Mouse (Mus musculus): Measurements from ENCODE around the gene Cdsn. TPM values are rescaled to one million over a fixed set of nuclear protein-coding genes. Genes with fewer than 3 reads are reported as not detected.
"Not testable (repeated sequence)": the region's sequence is repeated elsewhere in the genome, so short reads cannot be mapped to it uniquely, and the experiment has no call there.

Cdsn gene
- 0.12 and 0.14 TPM in 2 replicates for polyA plus RNA-seq (2015; fragmentation: Nextera tagmentation; extraction: Ambion mirVana)

DNA sequence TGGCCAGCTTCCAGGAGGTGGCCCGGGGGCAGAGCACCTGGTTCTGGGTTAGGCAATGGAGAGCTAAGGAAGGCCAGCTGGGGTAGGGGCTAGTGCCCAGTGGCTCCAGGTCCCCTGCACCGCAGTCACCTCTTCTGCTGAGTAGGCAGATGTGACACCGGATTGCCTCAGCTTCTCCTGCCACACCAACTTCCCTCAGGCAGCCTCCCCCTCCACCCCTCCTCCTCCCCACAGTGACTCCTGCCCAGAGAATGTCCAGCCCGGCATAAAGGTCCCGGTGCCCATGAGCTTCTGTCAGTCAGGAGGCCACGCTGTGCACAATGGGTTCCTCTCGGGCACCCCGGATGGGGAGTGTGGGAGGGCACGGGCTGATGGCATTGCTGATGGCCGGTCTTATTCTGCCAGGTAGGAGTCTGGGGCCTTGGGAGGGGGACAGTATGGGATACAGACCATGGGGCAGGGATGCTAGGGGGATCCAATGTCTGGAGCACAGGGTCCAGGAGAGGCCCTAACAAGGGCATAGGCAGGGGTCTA is at the start of gene Cdsn:
Gene Cdsn, plus strand, starts transcription at position 248 of the 534 bp plus-strand sequence.
- no peak for ATAC-seq (ENCODE audit: low FRiP score)
- no peak within 1 kb of the TSS for H3K4me2 ChIP-seq
- 76% methylated on average over 10 of the region's 10 CpGs for WGBS

DNA sequence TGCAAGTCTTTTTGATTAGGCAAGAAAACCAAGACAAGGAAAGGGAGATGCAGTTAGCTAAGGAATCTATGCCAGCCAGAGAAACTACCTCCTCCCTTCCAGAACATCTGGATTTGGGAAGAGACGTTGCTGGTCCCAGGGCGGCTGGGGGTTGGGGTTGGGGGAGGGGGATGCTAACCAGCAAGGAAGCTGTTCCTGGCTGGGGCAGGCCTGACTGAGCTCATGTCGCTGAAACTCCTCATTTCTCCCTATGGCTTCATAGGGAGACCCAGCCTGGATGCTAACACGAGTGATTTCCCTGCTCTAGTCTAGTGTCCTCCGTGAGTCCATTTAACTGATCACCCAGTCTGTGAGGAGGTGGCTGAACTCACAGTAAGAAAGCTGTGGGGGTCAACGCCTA is 49.7 kb upstream of the Cdsn start:
- Histone ChIP-seq H3K27ac (no peak overlapping the region), H3K4me3 (no peak overlapping the region), H3K4me1 (replicated peaks) (no peaks in the 10 kb centered on the region), H3K36me3 (no peaks in the 10 kb centered on the region), H3K9ac (no peak overlapping the region), H3K9me3 (no peaks in the 10 kb centered on the region), H3K4me2 (no peak overlapping the region), H3K27me3 (peaks cover 33% of the 10 kb centered on the region)
- 5% methylated on average over 6 of the region's 6 CpGs for WGBS
- no peak for ATAC-seq (ENCODE audit: low FRiP score)

More for the DNA sequence above, at the start of gene Cdsn:
- Histone ChIP-seq H3K9me3 (no peaks in the 10 kb centered on the region), H3K27me3 (no peaks in the 10 kb centered on the region), H3K9ac (peak within 1 kb of the TSS; percentile 5; the same call in 1 of the 2 replicates), H3K27ac (no peak within 1 kb of the TSS), H3K4me3 (no peak within 1 kb of the TSS), H3K4me1 (replicated peaks) (peaks cover 14% of the 10 kb centered on the region), H3K36me3 (no peaks in the 10 kb centered on the region)

DNA sequence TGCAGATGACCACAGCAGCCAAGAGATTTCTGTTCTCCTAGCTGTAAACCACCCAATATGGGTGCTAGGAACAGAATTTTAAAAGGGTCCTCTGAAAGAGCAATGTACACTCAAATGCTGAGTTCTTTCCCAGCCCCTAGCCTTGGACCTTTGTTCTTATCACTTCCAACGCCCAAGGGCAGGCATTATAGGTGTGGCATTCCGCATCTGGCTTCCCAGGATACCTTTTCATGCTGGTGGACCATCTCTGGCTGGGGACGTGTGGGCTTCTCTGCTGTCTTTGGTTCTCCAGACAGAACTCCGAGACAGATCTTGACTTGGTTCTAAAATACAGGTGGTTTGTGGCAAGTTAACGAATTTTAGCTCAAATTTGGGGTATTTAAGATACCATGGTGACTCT is 49.2 kb upstream of the Cdsn start:
- no peak for ATAC-seq (ENCODE audit: low FRiP score)
- H3K4me3 ChIP-seq: no peak overlapping the region
- H3K4me2 ChIP-seq: no peak overlapping the region
- no peak overlapping the region for H3K27ac ChIP-seq
- H3K9ac ChIP-seq: no peak overlapping the region
- peaks cover 39% of the 10 kb centered on the region for H3K27me3 ChIP-seq
- 42% methylated on average over 5 of the region's 5 CpGs for WGBS
- H3K9me3 ChIP-seq: no peaks in the 10 kb centered on the region
- H3K36me3 ChIP-seq: no peaks in the 10 kb centered on the region
- no peaks in the 10 kb centered on the region for H3K4me1 ChIP-seq (replicated peaks)

DNA sequence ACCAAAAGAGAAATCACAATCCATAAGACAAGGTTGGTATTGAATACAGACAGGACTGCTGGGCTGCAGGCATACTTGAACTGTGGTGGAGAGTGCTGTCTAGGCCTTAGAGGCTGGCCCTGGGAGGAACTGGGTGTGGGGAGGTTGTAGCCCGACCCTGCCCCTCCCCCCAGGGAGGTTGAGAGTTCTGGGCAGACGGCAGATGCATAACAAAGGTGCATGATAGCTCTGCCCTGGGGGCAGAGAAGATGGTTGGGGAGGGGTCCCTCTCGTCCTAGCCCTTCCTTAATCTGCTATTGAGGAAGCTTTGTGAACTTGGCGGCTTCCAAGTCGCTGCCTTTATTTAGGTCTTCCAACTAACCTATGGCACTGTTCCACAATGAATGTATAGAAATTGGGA is 48.1 kb upstream of the Cdsn start:
- 23% methylated on average over 5 of the region's 5 CpGs for WGBS
- H3K9ac ChIP-seq: no peak overlapping the region
- no peaks in the 10 kb centered on the region for H3K36me3 ChIP-seq
- H3K27me3 ChIP-seq: peaks cover 46% of the 10 kb centered on the region
- ATAC-seq (ENCODE audit: low FRiP score): no peak
- no peak overlapping the region for H3K4me3 ChIP-seq
- H3K27ac ChIP-seq: no peak overlapping the region
- no peaks in the 10 kb centered on the region for H3K4me1 ChIP-seq (replicated peaks)
- H3K9me3 ChIP-seq: no peaks in the 10 kb centered on the region
- no peak overlapping the region for H3K4me2 ChIP-seq

DNA sequence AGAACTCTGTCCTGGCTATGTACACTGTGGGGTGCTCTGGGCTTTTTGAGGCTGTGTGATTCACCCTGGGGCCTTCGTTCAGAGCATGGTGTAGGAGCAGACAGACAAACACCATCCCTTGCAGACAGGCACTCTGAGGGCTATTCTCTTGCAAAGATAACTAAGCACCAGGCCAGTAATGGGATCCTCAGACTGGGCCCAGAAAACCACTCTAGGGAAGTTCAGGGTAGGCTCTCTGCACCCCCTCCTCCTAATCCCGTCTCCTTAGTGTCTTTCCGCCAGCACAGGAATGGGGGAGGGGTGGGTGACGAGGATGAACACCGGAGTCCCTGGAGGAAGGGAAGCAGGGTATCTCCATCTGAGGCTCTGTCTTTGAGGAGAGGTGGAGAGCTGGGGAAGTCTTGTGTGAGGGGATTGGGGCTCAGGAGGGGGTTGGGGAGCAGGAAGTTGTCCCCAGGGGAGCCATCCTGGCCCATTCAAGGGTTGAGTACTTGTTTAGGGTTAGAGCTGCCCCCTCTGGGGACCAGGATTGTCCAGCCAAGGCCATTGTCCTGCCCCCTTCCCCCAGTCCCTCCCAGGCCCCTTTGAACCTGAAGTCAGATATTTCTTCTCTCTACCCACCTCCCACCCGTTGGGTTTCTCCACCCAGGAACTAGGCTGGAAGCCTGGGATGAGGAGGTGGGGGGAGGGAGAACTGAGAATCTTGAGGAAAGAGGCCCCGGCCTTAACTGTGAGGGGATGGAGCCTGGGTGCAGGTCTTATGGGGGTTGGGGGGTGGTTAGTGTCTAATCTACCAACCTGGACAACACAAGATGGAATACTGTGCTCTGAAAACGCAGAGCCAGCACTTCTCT is 47.1 kb upstream of the Cdsn start:
- 16% methylated on average over 8 of the region's 8 CpGs for WGBS
- H3K4me2 ChIP-seq: no peak overlapping the region
- H3K27ac ChIP-seq: no peak overlapping the region
- H3K27me3 ChIP-seq: peaks cover 54% of the 10 kb centered on the region
- no peaks in the 10 kb centered on the region for H3K4me1 ChIP-seq (replicated peaks)
- no peak overlapping the region for H3K4me3 ChIP-seq
- no peaks in the 10 kb centered on the region for H3K9me3 ChIP-seq
- no peak for ATAC-seq (ENCODE audit: low FRiP score)
- H3K9ac ChIP-seq: no peak overlapping the region
- H3K36me3 ChIP-seq: no peaks in the 10 kb centered on the region

DNA sequence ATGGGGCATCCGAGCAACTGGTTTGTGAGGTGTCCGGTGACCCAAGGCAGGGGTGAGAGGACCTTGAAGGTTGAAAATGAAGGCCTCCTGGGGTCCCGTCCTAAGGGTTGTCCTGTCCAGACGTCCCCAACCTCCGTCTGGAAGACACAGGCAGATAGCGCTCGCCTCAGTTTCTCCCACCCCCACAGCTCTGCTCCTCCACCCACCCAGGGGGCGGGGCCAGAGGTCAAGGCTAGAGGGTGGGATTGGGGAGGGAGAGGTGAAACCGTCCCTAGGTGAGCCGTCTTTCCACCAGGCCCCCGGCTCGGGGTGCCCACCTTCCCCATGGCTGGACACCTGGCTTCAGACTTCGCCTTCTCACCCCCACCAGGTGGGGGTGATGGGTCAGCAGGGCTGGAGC is 46.2 kb upstream of the Cdsn start, which contains the start of gene Pou5f1:
Gene Pou5f1, plus strand, starts transcription at position 243 of the 400 bp plus-strand sequence.
- Histone ChIP-seq H3K4me3 (no peak within 1 kb of the TSS), H3K9me3 (no peaks in the 10 kb centered on the region), H3K9ac (no peak within 1 kb of the TSS), H3K27ac (no peak within 1 kb of the TSS), H3K36me3 (no peaks in the 10 kb centered on the region), H3K4me2 (no peak within 1 kb of the TSS), H3K4me1 (replicated peaks) (no peaks in the 10 kb centered on the region), H3K27me3 (peaks cover 54% of the 10 kb centered on the region)
- WGBS: 26% methylated on average over 13 of the region's 13 CpGs
- ATAC-seq (ENCODE audit: low FRiP score): no peak

DNA sequence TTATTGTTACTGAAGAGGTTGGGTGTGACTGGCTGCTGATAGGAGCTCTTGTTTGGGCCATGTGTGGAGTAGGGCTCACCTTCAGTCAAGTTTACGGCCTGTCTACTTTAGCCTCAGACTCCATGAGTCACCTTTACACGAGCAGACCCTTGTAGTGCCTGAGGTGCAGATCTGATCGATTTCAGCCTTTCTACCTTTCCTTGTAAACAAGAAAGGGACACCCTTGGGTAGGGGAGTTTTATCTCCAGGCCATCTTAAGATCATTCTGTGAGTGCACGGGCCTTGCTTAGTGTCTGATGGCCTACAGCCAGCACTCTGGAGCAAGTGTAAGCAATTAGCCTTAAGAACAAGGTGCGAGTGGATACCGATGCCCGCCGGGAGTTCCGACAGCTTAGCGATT is 45.0 kb upstream of the Cdsn start:
- ATAC-seq (ENCODE audit: low FRiP score): no peak
- Histone ChIP-seq H3K27ac (no peak overlapping the region), H3K4me1 (replicated peaks) (no peaks in the 10 kb centered on the region), H3K4me3 (no peak overlapping the region), H3K36me3 (no peaks in the 10 kb centered on the region), H3K9ac (no peak overlapping the region), H3K27me3 (peaks cover 54% of the 10 kb centered on the region), H3K4me2 (no peak overlapping the region), H3K9me3 (no peaks in the 10 kb centered on the region)
- WGBS: 15% methylated on average over 10 of the region's 10 CpGs

DNA sequence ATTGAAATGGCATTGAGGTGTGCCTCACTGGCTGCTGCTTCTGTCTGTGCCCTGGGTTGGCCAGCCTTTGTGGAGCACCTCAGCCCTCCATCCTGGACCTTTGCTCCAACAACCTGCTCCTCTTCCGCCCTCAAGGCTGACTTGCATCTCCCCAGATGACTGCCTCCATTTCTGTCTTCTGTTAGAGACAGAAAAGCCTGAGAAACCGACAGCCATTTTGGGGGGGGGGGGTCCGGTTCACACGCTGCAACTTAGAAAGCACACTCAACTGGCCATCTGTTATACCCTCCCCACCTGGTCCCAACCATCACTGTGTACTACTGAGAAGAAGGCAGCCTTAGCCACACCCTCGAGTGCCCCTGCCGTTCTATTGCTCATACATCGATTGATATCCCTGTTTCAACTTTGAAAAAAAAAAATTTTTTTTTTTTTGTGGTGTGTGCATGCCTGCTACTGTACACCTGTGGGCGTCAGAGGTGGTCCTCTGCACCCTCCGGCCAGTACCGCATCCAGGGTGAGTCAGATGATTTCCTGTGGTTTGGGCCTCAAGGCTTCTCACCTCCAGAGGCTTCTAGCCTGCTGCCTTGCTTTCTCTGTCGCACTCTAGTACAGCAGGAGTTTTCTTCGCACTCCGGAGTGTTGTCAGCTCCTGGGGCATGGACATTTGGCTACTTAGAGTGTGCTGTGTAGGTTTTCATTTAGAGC is 44.2 kb upstream of the Cdsn start:
- H3K4me1 ChIP-seq (replicated peaks): no peaks in the 10 kb centered on the region
- no peak overlapping the region for H3K4me3 ChIP-seq
- no peaks in the 10 kb centered on the region for H3K9me3 ChIP-seq
- H3K9ac ChIP-seq: no peak overlapping the region
- H3K36me3 ChIP-seq: no peaks in the 10 kb centered on the region
- 28% methylated on average over 13 of the region's 13 CpGs for WGBS
- H3K27ac ChIP-seq: no peak overlapping the region
- H3K4me2 ChIP-seq: no peak overlapping the region
- no peak for ATAC-seq (ENCODE audit: low FRiP score)
- peaks cover 52% of the 10 kb centered on the region for H3K27me3 ChIP-seq

DNA sequence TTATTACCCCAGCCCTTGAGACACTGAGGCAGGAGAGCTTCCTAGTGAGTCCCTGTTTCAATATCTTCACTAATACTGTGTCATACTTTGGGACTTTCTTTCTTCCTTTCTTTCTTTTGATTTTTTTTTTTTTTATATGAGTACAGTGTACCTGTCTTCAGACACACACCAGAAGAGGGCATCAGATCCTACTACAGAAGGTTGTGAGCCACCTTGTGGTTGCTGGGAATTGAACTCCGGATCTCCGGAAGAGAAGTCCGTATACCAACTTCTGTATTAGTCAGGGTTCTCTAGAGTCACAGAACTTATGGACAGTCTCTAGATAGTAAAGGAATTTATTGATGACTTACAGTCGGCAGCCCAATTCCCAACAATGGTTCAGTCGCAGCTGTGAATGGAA is 43.6 kb upstream of the Cdsn start:
- H3K27me3 ChIP-seq: peaks cover 50% of the 10 kb centered on the region
- 59% methylated on average over 5 of the region's 5 CpGs for WGBS
- not testable (repeated sequence) for H3K9me3 ChIP-seq; H3K27ac ChIP-seq; H3K4me2 ChIP-seq; H3K9ac ChIP-seq; H3K4me1 ChIP-seq (replicated peaks); ATAC-seq (ENCODE audit: low FRiP score); H3K4me3 ChIP-seq; H3K36me3 ChIP-seq

DNA sequence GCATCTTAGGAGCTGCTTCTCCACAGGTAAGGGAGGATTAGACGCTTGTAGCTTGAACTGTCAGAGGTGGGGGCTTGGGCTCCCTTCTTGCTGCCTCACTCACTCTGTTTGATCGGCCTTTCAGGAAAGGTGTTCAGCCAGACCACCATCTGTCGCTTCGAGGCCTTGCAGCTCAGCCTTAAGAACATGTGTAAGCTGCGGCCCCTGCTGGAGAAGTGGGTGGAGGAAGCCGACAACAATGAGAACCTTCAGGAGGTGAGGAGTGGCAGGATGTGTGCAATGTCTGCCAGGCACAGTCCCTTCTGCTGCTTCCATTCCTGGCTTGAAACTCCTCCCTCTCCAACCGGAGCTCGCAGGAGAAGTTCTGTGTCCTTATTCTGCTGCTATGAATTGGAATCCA is 42.6 kb upstream of the Cdsn start:
- Histone ChIP-seq H3K27me3 (peaks cover 50% of the 10 kb centered on the region), H3K9ac (no peak overlapping the region), H3K4me2 (no peak overlapping the region), H3K9me3 (no peaks in the 10 kb centered on the region), H3K4me3 (no peak overlapping the region), H3K4me1 (replicated peaks) (peaks cover 3% of the 10 kb centered on the region; the same call in 1 of the 2 replicates), H3K27ac (no peak overlapping the region), H3K36me3 (no peaks in the 10 kb centered on the region)
- no peak for ATAC-seq (ENCODE audit: low FRiP score)
- 54% methylated on average over 8 of the region's 8 CpGs for WGBS

DNA sequence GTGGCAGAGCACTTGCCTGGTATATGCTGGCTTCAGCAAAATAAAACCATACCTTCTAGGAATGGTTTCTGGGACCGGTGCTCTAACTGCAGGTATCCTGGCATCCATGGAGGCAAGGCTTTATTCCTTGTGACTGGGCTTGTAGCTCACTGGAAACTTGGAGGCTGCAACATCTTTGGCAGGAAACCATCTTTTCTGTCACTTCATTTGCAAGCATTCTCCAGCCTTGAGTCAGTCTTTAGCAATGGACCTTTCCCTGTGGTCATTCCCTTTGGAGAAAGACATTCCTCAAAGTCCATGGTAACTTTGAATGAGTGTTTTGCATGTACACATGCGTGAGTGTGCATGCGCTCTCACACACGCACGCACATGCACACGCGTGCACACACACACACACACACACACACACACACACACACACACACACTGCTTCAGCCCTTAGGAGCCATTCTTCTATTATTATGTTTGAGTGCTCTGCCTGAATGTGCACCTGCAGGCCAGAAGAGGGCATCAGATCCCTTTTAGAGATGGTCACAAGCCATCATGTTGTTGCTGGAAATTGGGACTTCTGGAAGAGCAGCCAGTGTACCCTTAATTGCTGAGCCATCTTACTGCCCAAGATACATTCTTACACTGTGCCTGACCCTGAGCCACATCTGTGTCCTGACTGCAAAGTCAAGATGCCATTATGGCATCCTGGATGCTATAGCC is 38.9 kb upstream of the Cdsn start:
- Histone ChIP-seq H3K4me2 (no peak overlapping the region), H3K9me3 (no peaks in the 10 kb centered on the region), H3K9ac (no peak overlapping the region), H3K36me3 (no peaks in the 10 kb centered on the region), H3K27me3 (peaks cover 26% of the 10 kb centered on the region), H3K4me1 (replicated peaks) (peaks cover 35% of the 10 kb centered on the region), H3K4me3 (no peak overlapping the region), H3K27ac (no peak overlapping the region)
- ATAC-seq (ENCODE audit: low FRiP score): no peak
- 85% methylated on average over 7 of the region's 7 CpGs for WGBS

DNA sequence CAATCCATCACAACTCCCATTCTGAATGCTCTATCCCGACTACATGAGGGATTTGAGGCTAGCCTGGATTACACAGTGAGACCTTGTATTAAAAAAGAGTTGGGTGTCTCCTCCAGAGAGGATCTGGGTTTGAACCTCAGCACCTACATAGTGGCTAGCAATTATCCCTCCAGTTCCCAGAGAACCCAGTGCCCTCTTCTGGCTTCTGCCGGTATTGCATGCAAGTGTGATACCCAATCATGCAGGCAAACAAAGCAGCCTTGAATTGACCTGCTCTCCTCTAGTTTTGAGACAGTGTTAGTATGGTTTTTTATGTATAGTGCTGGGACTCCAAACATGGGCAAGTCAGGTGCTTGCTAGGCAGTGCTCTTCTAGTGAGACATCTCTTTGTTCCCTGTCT is 38.0 kb upstream of the Cdsn start:
- Histone ChIP-seq H3K9ac (no peak overlapping the region), H3K9me3 (no peaks in the 10 kb centered on the region), H3K27me3 (peaks cover 22% of the 10 kb centered on the region), H3K36me3 (no peaks in the 10 kb centered on the region), H3K4me1 (replicated peaks) (peaks cover 38% of the 10 kb centered on the region), H3K4me2 (no peak overlapping the region), H3K27ac (no peak overlapping the region), H3K4me3 (no peak overlapping the region)
- ATAC-seq (ENCODE audit: low FRiP score): no peak
- 13% methylated on average over 2 of the region's 2 CpGs for WGBS

Measured in hindbrain, embryonic 13.5 days (tissue).